Mouse (Mus musculus): ENCODE measurements around the gene 2200002D01Rik.

The 2200002D01Rik gene

GRCm38 (mm10) chr7:29248261-29248841 lies at the start of gene 2200002D01Rik:
TSS of gene 2200002D01Rik (minus strand) at chr7:29248466.
- DNase-seq (ENCODE audit: low spot score in 2 of 2), result peak; percentile 12 to 27

GRCm38 (mm10) chr7:29296998-29297397 lies 48.7 kb upstream of the 2200002D01Rik start:
- peak; percentile 45 to 58 for DNase-seq (ENCODE audit: low spot score in 2 of 2)

- DNase-seq (ENCODE audit: low spot score in 2 of 2), result no peak
Measured at GRCm38 (mm10) chr7:29295861-29296647, 47.8 kb upstream of the 2200002D01Rik start.

- DNase-seq (ENCODE audit: low spot score in 2 of 2), result no peak
Measured at GRCm38 (mm10) chr7:29294111-29294761, 46.0 kb upstream of the 2200002D01Rik start.

- DNase-seq (ENCODE audit: low spot score in 2 of 2), result no peak
Measured at GRCm38 (mm10) chr7:29293131-29294065, 45.1 kb upstream of the 2200002D01Rik start.

GRCm38 (mm10) chr7:29292458-29293098 lies 44.3 kb upstream of the 2200002D01Rik start:
- DNase-seq (ENCODE audit: low spot score in 2 of 2), result no peak

- no peak for DNase-seq (ENCODE audit: low spot score in 2 of 2)
Measured at GRCm38 (mm10) chr7:29291616-29292457, 43.6 kb upstream of the 2200002D01Rik start.

GRCm38 (mm10) chr7:29290691-29291485 lies 42.6 kb upstream of the 2200002D01Rik start:
- no peak for DNase-seq (ENCODE audit: low spot score in 2 of 2)

- no peak for DNase-seq (ENCODE audit: low spot score in 2 of 2)
Measured at GRCm38 (mm10) chr7:29289856-29290255, 41.6 kb upstream of the 2200002D01Rik start.

- DNase-seq (ENCODE audit: low spot score in 2 of 2), result peak; percentile 29 to 60
Measured at GRCm38 (mm10) chr7:29288942-29289638, 40.8 kb upstream of the 2200002D01Rik start, which contains the start of gene Ppp1r14a. TSS of gene Ppp1r14a (plus strand) at chr7:29289308.

- no peak for DNase-seq (ENCODE audit: low spot score in 2 of 2)
Measured at GRCm38 (mm10) chr7:29288079-29288478, 39.8 kb upstream of the 2200002D01Rik start.

GRCm38 (mm10) chr7:29287481-29287880 lies 39.2 kb upstream of the 2200002D01Rik start:
- DNase-seq (ENCODE audit: low spot score in 2 of 2), result no peak

GRCm38 (mm10) chr7:29284523-29284922 lies 36.3 kb upstream of the 2200002D01Rik start:
- DNase-seq (ENCODE audit: low spot score in 2 of 2), result no peak

GRCm38 (mm10) chr7:29283876-29284275 lies 35.6 kb upstream of the 2200002D01Rik start:
- DNase-seq (ENCODE audit: low spot score in 2 of 2), result no peak

GRCm38 (mm10) chr7:29282074-29282554 lies 33.8 kb upstream of the 2200002D01Rik start:
- DNase-seq (ENCODE audit: low spot score in 2 of 2), result no peak

GRCm38 (mm10) chr7:29281201-29282073 lies 33.2 kb upstream of the 2200002D01Rik start, which contains the start of gene Spint2:
TSS of gene Spint2 (minus strand) at chr7:29281912.
- peak; percentile 47 to 75 for DNase-seq (ENCODE audit: low spot score in 2 of 2)

GRCm38 (mm10) chr7:29280801-29281200 lies 32.5 kb upstream of the 2200002D01Rik start:
- no peak for DNase-seq (ENCODE audit: low spot score in 2 of 2)
